Mouse (Mus musculus): Measurements from ENCODE around the gene 2610008E11Rik.

- TF ChIP-seq CTCF (IDR thresholded peaks at IDR 0.05) (no peak), POLR2A (IDR thresholded peaks at IDR 0.05; ENCODE audit: insufficient read depth, low read depth, low read length) (no peak), EP300 (IDR thresholded peaks at IDR 0.05; ENCODE audit: insufficient read depth, low read depth, low read length) (no peak)
These were observed 5.7 kb downstream of the 2610008E11Rik start for GRCm38 (mm10) chr10:79091731-79092130.
